Mouse (Mus musculus) hindbrain, postnatal 0 days (tissue): ENCODE measurements around the gene Mycl. TPM values are rescaled to one million over a fixed set of nuclear protein-coding genes. Genes with fewer than 3 reads are reported as not detected.

Experiments
- ATAC-seq: fragments of 200-750 bp; cut with Nextera tagmentation; 2 replicates; pipeline ENCODE4 v1.8.0; 2017; ENCODE audit warnings: mild to moderate bottlenecking, moderate TSS enrichment, moderate library complexity
- DNase-seq: peaks from one replicate; pipeline ENCODE4 v3.0.0-alpha.2; 2015; ENCODE audit warnings: low spot score
- H3K27ac ChIP-seq: fragments of 300-500 bp; sonication (generic); 2 replicates; pipeline ENCODE4 v1.5.1; 2014; ENCODE audit warnings: mild to moderate bottlenecking
- H3K27me3 ChIP-seq: fragments of 300-500 bp; sonication (generic); 2 replicates; pipeline ENCODE4 v1.6.1; 2014; ENCODE audit warnings: low read length, mixed read lengths; ENCODE audit not compliant: insufficient read depth
- H3K36me3 ChIP-seq: fragments of 300-500 bp; sonication (generic); 2 replicates; pipeline ENCODE4 v1.6.1; 2014; ENCODE audit warnings: low read length, mixed read lengths; ENCODE audit not compliant: insufficient read depth
- H3K4me1 ChIP-seq: fragments of 300-500 bp; sonication (generic); 2 replicates; pipeline ENCODE4 v1.6.1; 2014; ENCODE audit warnings: antibody characterized with exemption, low read length, mixed read lengths; ENCODE audit not compliant: insufficient read depth
- H3K4me2 ChIP-seq: fragments of 300-500 bp; sonication (generic); 2 replicates; pipeline ENCODE4 v1.6.1; 2014; ENCODE audit warnings: low read depth, mild to moderate bottlenecking, low read length, moderate library complexity, mixed read lengths
- H3K4me3 ChIP-seq: fragments of 300-500 bp; sonication (generic); 2 replicates; pipeline ENCODE4 v1.5.1; 2014; ENCODE audit warnings: low read length
- H3K9ac ChIP-seq: fragments of 300-500 bp; sonication (generic); replicated peaks from 2 replicates; pipeline ENCODE4 v1.6.1; 2014; ENCODE audit warnings: mild to moderate bottlenecking, low read length, moderate library complexity, mixed read lengths
- H3K9me3 ChIP-seq: fragments of 300-500 bp; sonication (generic); 2 replicates; pipeline ENCODE4 v1.6.1; 2016; ENCODE audit warnings: low read length, mixed read lengths
- CTCF ChIP-seq: IDR thresholded peaks from 2 replicates; pipeline ENCODE4 v1.5.1; 2016; ENCODE audit warnings: antibody characterized with exemption, control low read depth, low read depth
- WGBS: fragments of 180-500 bp; shearing (Covaris S2); extraction: QIAGEN DNeasy Blood & Tissue Kit; methylation state at CpG from one replicate; pipeline ENCODE4 v1.1.7; 2014; 5-methylcytosine and 5-hydroxymethylcytosine counted together
- polyA plus RNA-seq: library from polyadenylated mRNA; unstranded; fragments of >200 nt; fragmentation: Nextera tagmentation; extraction: Ambion mirVana; gene quantifications from 2 replicates; pipeline ENCODE4 v1.2.1, GENCODE M21; 2015
- total RNA-seq: library from RNA; depleted of rRNA; stranded (reverse); fragments of >200 nt; gene quantifications from 2 replicates; pipeline ENCODE4 v1.2.3, GENCODE M21; 2014

The Mycl gene
- total and polyA plus RNA-seq, 2 experiments from 2014 or later, result 34.3 to 67.5 TPM

GRCm38 (mm10) chr4:122971191-122971590 is 24.3 kb upstream of the Mycl start:
- Histone ChIP-seq H3K27me3 (no peaks in the 10 kb centered on the region), H3K4me3 (no peak overlapping the region), H3K4me2 (no peak overlapping the region), H3K9me3 (no peaks in the 10 kb centered on the region), H3K9ac (no peak overlapping the region), H3K4me1 (no peaks in the 10 kb centered on the region), H3K36me3 (no peaks in the 10 kb centered on the region), H3K27ac (no peak overlapping the region)
- TF ChIP-seq CTCF, result no peak
- DNase-seq (no peak), ATAC-seq (no peak)
- WGBS, result 72% methylated on average over 4 of the region's 4 CpGs

GRCm38 (mm10) chr4:122971646-122972045 is 23.8 kb upstream of the Mycl start:
- DNase-seq (no peak), ATAC-seq (no peak)
- no peak overlapping the region for H3K9ac ChIP-seq
- H3K4me2 ChIP-seq, result no peak overlapping the region
- no peaks in the 10 kb centered on the region for H3K27me3 ChIP-seq
- WGBS, result 82% methylated on average over 4 of the region's 4 CpGs
- no peaks in the 10 kb centered on the region for H3K4me1 ChIP-seq
- H3K27ac ChIP-seq, result no peak overlapping the region
- no peak for TF ChIP-seq CTCF
- H3K9me3 ChIP-seq, result no peaks in the 10 kb centered on the region
- no peaks in the 10 kb centered on the region for H3K36me3 ChIP-seq
- no peak overlapping the region for H3K4me3 ChIP-seq

- no peak for ATAC-seq
These were observed 23.4 kb upstream of the Mycl start for GRCm38 (mm10) chr4:122972056-122972455.

GRCm38 (mm10) chr4:122974976-122975520 is 20.4 kb upstream of the Mycl start:
- H3K27me3 ChIP-seq, result no peaks in the 10 kb centered on the region
- H3K9me3 ChIP-seq, result no peaks in the 10 kb centered on the region
- H3K4me1 ChIP-seq, result no peaks in the 10 kb centered on the region
- ATAC-seq (no peak), DNase-seq (no peak)
- no peak for TF ChIP-seq CTCF
- 86% methylated on average over 5 of the region's 5 CpGs for WGBS
- H3K4me2 ChIP-seq, result no peak overlapping the region
- no peak overlapping the region for H3K27ac ChIP-seq
- no peak overlapping the region for H3K4me3 ChIP-seq
- no peak overlapping the region for H3K9ac ChIP-seq
- no peaks in the 10 kb centered on the region for H3K36me3 ChIP-seq

More at GRCm38 (mm10) chr4:122972056-122972455, 23.4 kb upstream of the Mycl start:
- H3K27me3 ChIP-seq, result no peaks in the 10 kb centered on the region
- H3K4me1 ChIP-seq, result no peaks in the 10 kb centered on the region
- DNase-seq, result no peak
- 54% methylated on average over 8 of the region's 8 CpGs for WGBS
- no peak overlapping the region for H3K27ac ChIP-seq
- TF ChIP-seq CTCF, result no peak
- no peak overlapping the region for H3K4me2 ChIP-seq
- no peaks in the 10 kb centered on the region for H3K9me3 ChIP-seq
- no peak overlapping the region for H3K4me3 ChIP-seq
- no peak overlapping the region for H3K9ac ChIP-seq
- no peaks in the 10 kb centered on the region for H3K36me3 ChIP-seq

GRCm38 (mm10) chr4:122976885-122977284 is 18.6 kb upstream of the Mycl start:
- no peaks in the 10 kb centered on the region for H3K4me1 ChIP-seq
- H3K27me3 ChIP-seq, result no peaks in the 10 kb centered on the region
- H3K9me3 ChIP-seq, result no peaks in the 10 kb centered on the region
- no peak overlapping the region for H3K27ac ChIP-seq
- TF ChIP-seq CTCF, result no peak
- no peak overlapping the region for H3K4me3 ChIP-seq
- H3K36me3 ChIP-seq, result no peaks in the 10 kb centered on the region
- WGBS, result 80% methylated on average over 4 of the region's 4 CpGs
- ATAC-seq (no peak), DNase-seq (no peak)
- H3K4me2 ChIP-seq, result no peak overlapping the region
- no peak overlapping the region for H3K9ac ChIP-seq

GRCm38 (mm10) chr4:122978850-122979249 is 16.6 kb upstream of the Mycl start:
- ATAC-seq (no peak), DNase-seq (no peak)
- H3K4me3 ChIP-seq, result no peak overlapping the region
- no peaks in the 10 kb centered on the region for H3K4me1 ChIP-seq
- no peak overlapping the region for H3K9ac ChIP-seq
- H3K36me3 ChIP-seq, result no peaks in the 10 kb centered on the region
- H3K27ac ChIP-seq, result no peak overlapping the region
- 85% methylated on average over 2 of the region's 2 CpGs for WGBS
- no peaks in the 10 kb centered on the region for H3K9me3 ChIP-seq
- H3K4me2 ChIP-seq, result no peak overlapping the region
- H3K27me3 ChIP-seq, result peaks cover 5% of the 10 kb centered on the region; the same call in 1 of the 2 replicates
- no peak for TF ChIP-seq CTCF

GRCm38 (mm10) chr4:122979826-122980225 is 15.6 kb upstream of the Mycl start:
- 69% methylated on average over 3 of the region's 3 CpGs for WGBS
- no peak overlapping the region for H3K27ac ChIP-seq
- H3K4me3 ChIP-seq, result no peak overlapping the region
- no peak for DNase-seq
- H3K4me2 ChIP-seq, result no peak overlapping the region
- no peak for ATAC-seq
- TF ChIP-seq CTCF, result no peak
- H3K9ac ChIP-seq, result no peak overlapping the region
- peaks cover 7% of the 10 kb centered on the region; the same call in 1 of the 2 replicates for H3K27me3 ChIP-seq
- H3K4me1 ChIP-seq, result no peaks in the 10 kb centered on the region
- H3K9me3 ChIP-seq, result no peaks in the 10 kb centered on the region
- H3K36me3 ChIP-seq, result no peaks in the 10 kb centered on the region
